Comparison of ENCODE assay signal across 9 mouse cellular contexts in genomic region chr3:98941066-98941551, GRCm38 (mm10). TPM values are rescaled to one million over a fixed set of nuclear protein-coding genes. Genes with fewer than 3 reads are reported as not detected.
DNase-seq lines count a peak whose midpoint lies in the region; ATAC-seq lines count a peak whose summit lies in the region.
"Had no signal": no experiment of that assay in that cellular context is flagged by ENCODE, and none has a peak within 500 bp of the region (broad histone marks: within the 10 kb centered on the region; RNA-seq: fewer than 3 reads in every experiment).

No protein-coding gene starts in this region.

- H3K27ac ChIP-seq in liver, embryonic 11.5 days (ENCODE audit: low read depth, low read length): no peak overlapping the region

- no peak overlapping the region for H3K9ac ChIP-seq in liver, embryonic 11.5 days (ENCODE audit: low read depth, low read length)

- H3K4me3 ChIP-seq in liver, embryonic 11.5 days (ENCODE audit: low read depth, low read length): peak overlapping the region; percentile 28; the same call in 1 of the 2 replicates
- H3K4me3 ChIP-seq: myocyte had no signal

- H3K27me3 ChIP-seq in liver, embryonic 11.5 days (replicated peaks; ENCODE audit: control insufficient read depth, insufficient read depth, low read length): no peaks in the 10 kb centered on the region

- no peaks in the 10 kb centered on the region for H3K36me3 ChIP-seq in liver, embryonic 11.5 days (ENCODE audit: control insufficient read depth, insufficient read depth, low read length)

- ATAC-seq in liver, embryonic 11.5 days (replicated peaks; ENCODE audit: low FRiP score): no peak; the same call in 1 of the 2 replicates

- peak overlapping the region; percentile 61 for H3K4me2 ChIP-seq in liver, embryonic 11.5 days

- WGBS in liver, embryonic 11.5 days: 9% methylated on average over 24 of the region's 24 CpGs

- DNase-seq in cerebellum, postnatal 10 days: peak; percentile 24 to 26
- DNase-seq in cerebellum, adult 18-20 months: no peak
- DNase-seq in right cerebral cortex, postnatal 4 days: peak; percentile 16
- no peak for DNase-seq in right cerebral cortex, postnatal 25 days
- DNase-seq in liver, embryonic 11.5 days (ENCODE audit: low spot score): no peak
- peak; percentile 13 for DNase-seq in thymus, postnatal 4 days
- DNase-seq in c-Kit-positive CD71-positive TER-119-positive erythroid progenitor cells, embryonic 14.5 days (ENCODE audit: low spot score): no peak
- no peak for DNase-seq in lung, postnatal 36 days

- H3K9me3 ChIP-seq in liver, embryonic 11.5 days (ENCODE audit: control insufficient read depth, low read length): no peaks in the 10 kb centered on the region

- H3K4me1 ChIP-seq in liver, embryonic 11.5 days (replicated peaks; ENCODE audit: control insufficient read depth, insufficient read depth, low read length): no peaks in the 10 kb centered on the region; the same call in 1 of the 2 replicates

RNA-seq across cellular contexts. Expression of gene Hao2, which starts 48.1 kb away (rescaled TPM):
- 0.22 and 0.49 TPM in 2 replicates for polyA plus RNA-seq in liver, embryonic 11.5 days (2014; fragmentation: Nextera tagmentation; extraction: Ambion mirVana)
- polyA plus RNA-seq: myocyte had no signal

Comparison
In these comparisons a context has a peak if more than half of its experiments do, and no peak if none do; other contexts are left out.
1. DNase-seq: peak in cerebellum, postnatal 10 days (2 of 2), right cerebral cortex, postnatal 4 days (single experiment) and thymus, postnatal 4 days (single experiment); none in cerebellum, adult 18-20 months (0 of 2), right cerebral cortex, postnatal 25 days (single experiment), liver, embryonic 11.5 days (single experiment), c-Kit-positive CD71-positive TER-119-positive erythroid progenitor cells, embryonic 14.5 days (single experiment) and lung, postnatal 36 days (single experiment).